Mouse (Mus musculus) embryonic fibroblast, embryonic 13.5 days (primary cell): ENCODE results near the gene 2610301B20Rik. TPM values are rescaled to one million over a fixed set of nuclear protein-coding genes. Genes with fewer than 3 reads are reported as not detected.

Experiments used
- H3K27ac ChIP-seq: 2 replicates; pipeline ENCODE4 v1.5.1; 2012; ENCODE audit warnings: low read length, control low read depth, inconsistent platforms; ENCODE audit not compliant: insufficient read depth
- H3K4me1 ChIP-seq: 2 replicates; pipeline ENCODE4 v1.6.1; 2011; ENCODE audit warnings: low read length; ENCODE audit not compliant: control insufficient read depth, insufficient read depth
- H3K4me3 ChIP-seq: 2 replicates; pipeline ENCODE4 v1.5.1; 2011; ENCODE audit warnings: mild to moderate bottlenecking, control low read depth, low read length; ENCODE audit not compliant: insufficient read depth
- CTCF ChIP-seq: IDR thresholded peaks from 2 replicates; pipeline ENCODE4 v1.5.1; 2011; ENCODE audit warnings: mild to moderate bottlenecking, control low read depth, low read length, moderate library complexity, borderline replicate concordance; ENCODE audit not compliant: insufficient read depth
- POLR2A ChIP-seq: IDR thresholded peaks from 2 replicates; pipeline ENCODE4 v1.6.1; 2011; ENCODE audit warnings: low read depth, mild to moderate bottlenecking, control low read depth, low read length, moderate library complexity
- polyA plus RNA-seq: library from polyadenylated mRNA; stranded (reverse); fragments of >200 nt; gene quantifications from 2 replicates; pipeline ENCODE4 v1.2.4, GENCODE M21; 2011; ENCODE audit warnings: low read depth; ENCODE audit not compliant: missing spikeins, insufficient read length

The 2610301B20Rik gene
- polyA plus RNA-seq, 1 experiment: 23.8 TPM

DNA sequence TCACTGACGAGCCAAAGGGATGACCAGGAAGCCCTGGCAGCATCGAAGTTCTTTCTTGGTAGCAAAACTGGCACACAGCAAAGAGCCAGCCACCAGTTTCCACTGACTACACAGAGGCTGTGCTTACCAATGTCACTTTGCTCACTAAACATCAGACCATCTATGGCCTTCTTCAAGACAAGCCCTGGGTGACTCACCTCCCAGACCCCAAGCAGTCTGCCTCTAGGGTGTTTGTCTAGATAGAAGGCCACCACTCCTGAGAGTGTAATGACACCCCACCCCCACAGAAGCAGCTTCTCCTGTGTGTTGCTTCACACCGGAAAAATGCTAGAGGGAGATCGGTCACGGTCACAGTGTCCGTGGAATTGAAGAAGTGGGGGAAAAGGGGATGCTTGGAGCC lies 45.7 kb downstream of the 2610301B20Rik start:
- Histone ChIP-seq H3K4me1 (no peaks in the 10 kb centered on the region; the same call in 1 of the 2 replicates), H3K27ac (no peak overlapping the region), H3K4me3 (no peak overlapping the region)
- TF ChIP-seq CTCF: no peak
- TF ChIP-seq POLR2A: no peak

DNA sequence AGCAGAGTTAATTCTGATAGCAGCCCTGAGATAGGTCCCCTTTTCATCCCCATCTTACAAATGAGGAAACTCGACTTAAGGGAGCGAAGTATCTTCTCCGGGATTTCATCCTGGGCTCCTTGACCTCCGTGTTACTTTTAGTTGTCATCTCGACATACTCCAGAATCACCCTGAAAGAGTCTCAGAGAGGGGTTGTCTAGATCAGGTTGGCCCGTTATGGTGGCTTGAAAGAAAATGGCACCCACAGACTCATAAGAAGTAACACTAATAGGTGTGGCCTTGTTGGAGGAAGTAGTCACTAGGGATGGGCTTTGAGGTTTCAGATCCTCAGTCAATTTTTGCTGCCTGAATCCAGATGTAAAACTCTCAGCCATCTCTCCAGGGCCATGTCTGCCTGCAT lies 46.3 kb downstream of the 2610301B20Rik start:
- H3K27ac ChIP-seq: no peak overlapping the region
- H3K4me3 ChIP-seq: no peak overlapping the region
- H3K4me1 ChIP-seq: no peaks in the 10 kb centered on the region; the same call in 1 of the 2 replicates
- no peak for TF ChIP-seq CTCF
- TF ChIP-seq POLR2A: no peak

- H3K27ac ChIP-seq: no peak overlapping the region
- H3K4me1 ChIP-seq: no peaks in the 10 kb centered on the region; the same call in 1 of the 2 replicates
- no peak overlapping the region for H3K4me3 ChIP-seq
- TF ChIP-seq POLR2A: no peak
- TF ChIP-seq CTCF: no peak
Observed at GRCm38 (mm10) chr4:10923180-10923579, 48.9 kb downstream of the 2610301B20Rik start.

GRCm38 (mm10) chr4:10924140-10924539 lies 49.8 kb downstream of the 2610301B20Rik start:
- Histone ChIP-seq H3K4me3 (no peak overlapping the region), H3K27ac (no peak overlapping the region), H3K4me1 (no peaks in the 10 kb centered on the region; the same call in 1 of the 2 replicates)
- no peak for TF ChIP-seq POLR2A
- no peak for TF ChIP-seq CTCF

DNA sequence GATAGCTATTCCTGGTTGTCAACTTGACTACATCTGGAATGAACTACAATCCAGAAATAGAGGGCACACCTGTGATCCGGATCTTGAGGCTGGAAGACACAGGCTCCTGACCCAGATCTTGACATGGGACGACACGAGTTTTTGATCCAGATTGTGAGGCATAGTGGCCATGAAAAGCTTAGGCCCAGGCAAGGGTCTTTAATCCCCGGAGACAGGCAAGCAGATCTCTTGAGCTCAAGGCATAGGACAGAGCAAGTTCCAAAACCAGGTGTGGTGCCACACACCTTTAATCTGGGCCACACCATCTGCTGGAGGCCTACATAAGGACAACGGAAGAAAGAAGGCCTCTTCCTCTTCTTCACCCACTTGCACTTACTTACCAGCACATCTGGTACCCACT lies 50.2 kb downstream of the 2610301B20Rik start:
- H3K4me1 ChIP-seq: no peaks in the 10 kb centered on the region; the same call in 1 of the 2 replicates
- no peak overlapping the region for H3K27ac ChIP-seq
- no peak overlapping the region for H3K4me3 ChIP-seq
- TF ChIP-seq CTCF (no peak), POLR2A (no peak)

DNA sequence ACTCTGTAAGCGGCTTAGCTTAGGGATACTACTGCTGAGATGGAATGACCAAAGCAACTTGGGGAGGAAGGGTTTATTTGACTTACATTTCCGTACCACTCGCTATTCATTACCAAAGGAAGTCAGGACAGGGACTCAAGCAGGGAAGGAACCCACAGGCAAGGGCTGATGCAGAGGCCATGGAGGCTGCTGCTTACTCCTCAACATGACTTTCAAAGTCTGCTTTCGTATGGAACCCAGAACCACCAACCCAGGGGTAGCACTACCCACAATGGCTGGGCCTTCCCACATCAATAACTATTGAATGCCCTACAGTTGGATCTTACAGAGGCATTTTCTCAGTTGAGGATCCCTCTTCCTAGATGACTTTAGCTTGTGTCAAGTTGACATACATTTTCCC lies 52.1 kb downstream of the 2610301B20Rik start:
- no peaks in the 10 kb centered on the region; the same call in 1 of the 2 replicates for H3K4me1 ChIP-seq
- H3K4me3 ChIP-seq: no peak overlapping the region
- no peak for TF ChIP-seq CTCF
- no peak for TF ChIP-seq POLR2A
- no peak overlapping the region for H3K27ac ChIP-seq

DNA sequence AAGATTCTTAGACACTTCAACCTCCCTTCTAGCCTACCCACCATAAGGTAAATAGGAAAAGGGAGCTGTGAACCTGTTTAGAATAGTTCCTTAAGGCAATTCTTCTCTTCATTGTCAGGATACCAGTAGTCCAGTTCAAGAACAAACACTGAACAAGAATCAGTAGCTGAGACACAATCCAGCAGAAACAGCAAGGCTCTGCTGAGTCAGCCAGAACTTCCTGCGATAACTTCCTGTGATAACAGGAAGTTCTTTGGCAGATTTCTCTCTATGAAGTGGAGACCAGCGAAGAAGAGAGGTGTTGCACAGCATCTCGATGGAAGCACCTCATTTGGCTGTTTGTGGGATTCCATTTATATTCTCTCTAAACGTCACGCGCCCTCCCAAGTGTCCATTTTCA lies 53.9 kb downstream of the 2610301B20Rik start:
- no peak for TF ChIP-seq POLR2A
- TF ChIP-seq CTCF: no peak
- Histone ChIP-seq H3K27ac (no peak overlapping the region), H3K4me1 (no peaks in the 10 kb centered on the region; the same call in 1 of the 2 replicates), H3K4me3 (no peak overlapping the region)

GRCm38 (mm10) chr4:10929726-10930125 lies 55.4 kb downstream of the 2610301B20Rik start:
- no peak overlapping the region for H3K27ac ChIP-seq
- H3K4me3 ChIP-seq: no peak overlapping the region
- no peak for TF ChIP-seq POLR2A
- no peak for TF ChIP-seq CTCF
- H3K4me1 ChIP-seq: no peaks in the 10 kb centered on the region

- TF ChIP-seq CTCF: no peak
- no peak for TF ChIP-seq POLR2A
Observed at GRCm38 (mm10) chr4:10931040-10931439, 56.7 kb downstream of the 2610301B20Rik start.

DNA sequence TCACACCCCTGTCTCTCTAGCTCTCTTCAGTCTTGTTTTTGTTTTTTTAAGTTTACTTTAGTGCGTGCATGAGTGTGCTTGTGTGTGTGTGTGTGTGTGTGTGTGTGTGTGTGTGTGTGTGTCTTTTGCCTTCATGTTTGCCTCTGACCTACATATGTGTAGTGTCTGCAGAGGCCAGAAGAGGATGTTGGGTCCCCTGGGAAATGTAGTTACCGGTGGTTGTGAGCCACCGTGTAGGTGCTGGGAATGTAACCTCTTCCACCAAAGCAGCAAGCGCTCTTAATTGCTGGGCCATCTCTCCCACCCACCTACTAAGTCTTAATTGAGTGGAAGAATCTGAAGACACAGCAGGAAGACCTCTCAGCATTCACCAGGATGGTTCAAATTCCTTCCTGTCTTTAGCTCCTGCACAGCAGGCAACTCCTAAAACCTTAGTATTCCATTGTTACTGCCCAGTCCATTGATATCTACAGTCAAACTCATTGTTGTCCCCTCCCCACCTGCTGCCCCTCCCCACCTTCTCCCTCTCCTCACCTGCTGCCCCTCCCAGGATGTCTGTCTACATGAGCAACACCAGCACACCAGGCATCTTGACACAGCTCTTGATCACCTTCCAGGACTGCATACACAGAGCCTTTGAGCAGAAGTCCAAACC lies 57.9 kb downstream of the 2610301B20Rik start:
- TF ChIP-seq CTCF: no peak
- no peak for TF ChIP-seq POLR2A
- Histone ChIP-seq H3K4me1 (no peaks in the 10 kb centered on the region), H3K27ac (no peak overlapping the region), H3K4me3 (no peak overlapping the region)

More at GRCm38 (mm10) chr4:10931040-10931439, 56.7 kb downstream of the 2610301B20Rik start:
- Histone ChIP-seq H3K4me1 (no peaks in the 10 kb centered on the region), H3K27ac (no peak overlapping the region), H3K4me3 (no peak overlapping the region)

GRCm38 (mm10) chr4:10932782-10933181 lies 58.5 kb downstream of the 2610301B20Rik start:
- Histone ChIP-seq H3K27ac (no peak overlapping the region), H3K4me1 (no peaks in the 10 kb centered on the region)
- TF ChIP-seq POLR2A: no peak
- no peak for TF ChIP-seq CTCF

More at GRCm38 (mm10) chr4:10932782-10933181, 58.5 kb downstream of the 2610301B20Rik start:
- no peak overlapping the region for H3K4me3 ChIP-seq
